Mouse (Mus musculus): ENCODE results near the gene Pomgnt1.

GRCm38 (mm10) chr4:116100959-116101358 is 22.7 kb upstream of the Pomgnt1 start:
- TF ChIP-seq NRF1 (IDR thresholded peaks at IDR 0.05; ENCODE audit: low read depth, low read length) = no peak
- no peak for TF ChIP-seq CTCF (conservative IDR thresholded peaks at IDR 0.05 in 1 of 2, IDR thresholded peaks at IDR 0.05 in 1 of 2; ENCODE audit: low read depth in 2 of 2, low read length in 2 of 2)
- no peak for TF ChIP-seq POLR2A (IDR thresholded peaks at IDR 0.05; ENCODE audit: low read depth, low read length)
- no peak for TF ChIP-seq MYC (IDR thresholded peaks at IDR 0.05; ENCODE audit: low read depth, low read length)
- no peak for TF ChIP-seq TCF12 (IDR thresholded peaks at IDR 0.05; ENCODE audit: low read depth, low read length)
- TF ChIP-seq PAX5 (IDR thresholded peaks at IDR 0.05; ENCODE audit: low read length) = no peak
- no peak for TF ChIP-seq USF1 (IDR thresholded peaks at IDR 0.05; ENCODE audit: low read depth, low read length)
- no peak for TF ChIP-seq MAZ (IDR thresholded peaks at IDR 0.05; ENCODE audit: low read depth, low read length)
- TF ChIP-seq HCFC1 (IDR thresholded peaks at IDR 0.05; ENCODE audit: low read depth, low read length) = no peak

Data from CH12.LX (cell line).